Mouse (Mus musculus): ENCODE data around the gene Zbtb21.
"Not testable (repeated sequence)": the region's sequence is repeated elsewhere in the genome, so short reads cannot be mapped to it uniquely, and the experiment has no call there.

The Zbtb21 gene

GRCm38 (mm10) chr16:97962151-97962948 lies at the start of gene Zbtb21, which contains the start of gene C2cd2:
Gene Zbtb21 (minus strand): TSS chr16:97962622.
Gene C2cd2 (minus strand): TSS chr16:97962598.
- DNase-seq (ENCODE audit: low spot score), result peak; percentile 97

DNA sequence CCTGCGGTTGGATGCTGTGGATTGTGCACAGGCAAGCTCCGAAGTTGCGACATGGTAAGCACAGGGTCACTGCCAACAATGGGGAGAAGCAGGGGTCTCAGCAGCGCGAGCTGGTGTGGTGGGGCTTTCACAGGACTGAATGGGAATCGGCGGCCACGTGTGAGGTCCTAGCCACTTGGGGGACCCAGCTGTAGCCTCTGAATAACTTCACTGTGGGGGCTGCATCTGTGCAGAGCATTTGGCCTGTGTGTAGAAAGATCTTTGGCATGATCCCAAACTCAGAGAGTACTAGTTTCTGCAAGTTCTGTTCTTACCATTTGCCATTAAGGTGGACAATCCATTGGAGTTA lies 34.9 kb upstream of the Zbtb21 start:
- not testable (repeated sequence) for DNase-seq (ENCODE audit: low spot score)

DNA sequence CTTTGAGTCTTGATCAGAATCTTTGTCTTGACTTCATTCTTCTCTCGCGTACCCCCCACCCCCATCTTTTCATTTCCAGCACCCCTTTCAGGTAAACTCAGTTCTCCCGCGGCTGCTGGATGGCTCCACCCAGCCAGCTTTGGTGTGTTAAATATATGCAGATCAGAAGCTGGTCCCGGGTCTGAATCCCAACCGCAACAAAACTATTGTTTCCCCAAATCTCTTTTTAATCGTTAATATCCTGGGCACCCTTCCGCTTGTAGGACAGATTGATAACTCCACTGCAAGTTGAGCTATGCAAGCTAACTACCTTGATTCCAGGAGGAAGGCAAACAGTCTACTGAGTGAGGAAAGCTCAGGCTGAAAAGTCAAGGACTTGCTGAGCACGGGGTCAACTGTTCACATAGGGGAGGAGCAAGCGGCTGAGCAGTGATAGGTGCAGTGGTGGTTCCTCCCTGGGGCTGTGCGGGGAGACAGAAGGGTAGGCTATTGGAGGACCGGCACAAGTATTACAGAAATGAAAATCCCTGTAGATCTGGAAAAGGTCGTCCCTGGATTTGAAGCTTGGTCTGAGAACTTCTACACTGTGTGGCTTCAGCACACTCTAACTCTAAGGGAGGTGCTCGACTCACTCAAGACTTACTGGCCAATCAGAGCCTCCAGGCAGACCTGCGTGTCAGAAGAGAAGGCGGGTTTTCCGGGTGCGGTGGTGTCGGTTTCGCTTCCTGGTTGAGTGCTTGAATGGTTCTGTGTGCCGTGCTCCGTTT lies 34.4 kb upstream of the Zbtb21 start, which contains the start of gene B230307C23Rik:
B230307C23Rik (plus strand) TSS at position 700 of the 767 bp plus-strand sequence.
- DNase-seq (ENCODE audit: low spot score), result peak; percentile 82

- peak; percentile 63 for DNase-seq (ENCODE audit: low spot score)
Observed at GRCm38 (mm10) chr16:97995849-97996615, 33.6 kb upstream of the Zbtb21 start.

GRCm38 (mm10) chr16:97992477-97992876 lies 30.1 kb upstream of the Zbtb21 start:
- DNase-seq (ENCODE audit: low spot score), result not testable (repeated sequence)

DNA sequence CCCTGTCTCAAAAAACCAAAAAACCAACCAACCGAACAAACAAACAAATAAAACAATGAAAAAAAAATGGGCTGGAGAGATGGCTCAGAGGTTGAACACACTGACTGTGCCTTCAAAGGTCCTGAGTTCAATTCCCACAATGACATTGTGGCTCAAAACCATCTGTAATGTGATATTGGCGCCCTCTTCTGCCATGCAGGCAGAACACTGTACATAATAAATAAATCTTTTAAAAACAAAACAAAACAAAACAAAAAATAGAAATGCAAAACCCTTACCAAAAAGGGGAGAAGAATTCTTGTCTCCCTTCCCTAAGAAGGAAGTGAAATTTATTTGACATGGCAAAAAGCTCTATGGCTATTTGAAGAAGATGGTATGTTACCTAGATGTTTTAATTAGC lies 29.1 kb upstream of the Zbtb21 start:
- no peak for DNase-seq (ENCODE audit: low spot score)

- no peak for DNase-seq (ENCODE audit: low spot score)
Observed at GRCm38 (mm10) chr16:97984589-97984988, 22.2 kb upstream of the Zbtb21 start.

DNA sequence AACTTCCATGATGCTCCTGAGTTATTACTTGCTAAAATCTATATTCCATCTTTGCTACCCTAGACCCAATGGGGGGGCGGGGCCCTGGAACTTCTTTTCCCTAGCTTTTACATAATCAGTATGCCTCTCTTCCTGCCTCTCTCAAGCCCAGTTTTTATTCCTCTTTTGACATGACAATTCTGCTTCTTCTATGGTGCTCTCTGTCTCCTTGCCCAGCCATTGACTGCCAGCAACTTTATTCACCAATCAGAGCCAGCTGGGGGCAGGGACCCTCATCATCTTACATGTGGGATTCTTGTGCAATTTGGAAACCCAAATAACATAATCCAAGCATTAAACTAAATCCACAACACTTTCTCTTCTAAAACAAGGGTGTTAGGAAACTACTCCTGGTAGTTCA lies 18.9 kb upstream of the Zbtb21 start:
- DNase-seq (ENCODE audit: low spot score), result no peak

DNA sequence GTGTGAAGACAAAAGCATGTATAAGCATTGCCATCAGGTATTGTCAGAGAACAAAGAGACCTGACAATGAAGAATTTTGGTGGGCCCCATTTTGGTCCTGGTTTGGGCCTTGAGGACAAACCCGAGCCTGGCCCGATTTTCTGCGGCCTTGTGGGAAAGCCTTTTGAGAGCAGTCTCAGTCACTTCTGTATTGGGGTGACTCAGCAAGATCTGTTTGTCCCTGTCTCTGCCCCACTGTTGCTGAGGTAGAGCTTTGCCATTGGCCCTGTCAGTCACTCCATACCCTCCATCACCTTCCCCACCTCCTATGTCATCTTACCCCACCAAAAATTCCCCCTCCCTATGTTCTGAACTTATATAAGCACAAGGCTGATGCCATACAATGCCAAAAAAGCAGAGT lies 15.3 kb upstream of the Zbtb21 start:
- no peak for DNase-seq (ENCODE audit: low spot score)

- DNase-seq (ENCODE audit: low spot score), result no peak
Observed at GRCm38 (mm10) chr16:97977277-97977676, 14.9 kb upstream of the Zbtb21 start.

DNA sequence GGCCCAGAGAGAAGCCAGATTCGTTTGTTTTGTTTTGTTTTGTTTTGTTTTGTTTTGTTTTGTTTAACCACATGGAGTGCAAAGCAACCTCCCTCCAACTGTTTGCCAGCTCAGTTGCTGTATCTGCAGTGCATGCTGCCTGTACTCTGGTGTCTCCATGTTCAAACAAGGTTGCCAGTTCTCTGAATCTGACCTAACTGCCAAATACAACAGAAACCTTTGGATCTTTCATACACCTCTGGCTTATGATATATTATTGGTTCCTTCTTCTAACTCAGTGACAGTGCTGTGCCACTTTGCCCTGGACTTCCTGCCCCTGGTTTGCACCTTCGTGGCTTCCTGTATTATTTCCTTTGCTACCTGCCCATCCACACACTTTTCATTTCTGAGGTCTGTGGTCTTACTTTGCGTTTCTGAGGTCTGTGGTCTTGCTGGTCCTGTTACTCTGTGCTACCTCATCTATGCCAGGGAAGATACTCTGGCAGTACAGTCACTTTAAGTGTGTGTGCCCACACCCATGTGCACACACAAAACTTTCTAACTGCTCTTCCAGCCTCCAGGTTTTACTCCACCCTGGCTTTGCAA lies 1.6 kb upstream of the Zbtb21 start:
- DNase-seq (ENCODE audit: low spot score), result no peak

- DNase-seq (ENCODE audit: low spot score), result no peak
Observed at GRCm38 (mm10) chr16:97961381-97962150, 856 bp downstream of the Zbtb21 start.

- DNase-seq (ENCODE audit: low spot score), result no peak
Observed at GRCm38 (mm10) chr16:97960348-97960747, 2.1 kb downstream of the Zbtb21 start.

- DNase-seq (ENCODE audit: low spot score), result no peak
Observed at GRCm38 (mm10) chr16:97958401-97958973, 3.9 kb downstream of the Zbtb21 start.

DNA sequence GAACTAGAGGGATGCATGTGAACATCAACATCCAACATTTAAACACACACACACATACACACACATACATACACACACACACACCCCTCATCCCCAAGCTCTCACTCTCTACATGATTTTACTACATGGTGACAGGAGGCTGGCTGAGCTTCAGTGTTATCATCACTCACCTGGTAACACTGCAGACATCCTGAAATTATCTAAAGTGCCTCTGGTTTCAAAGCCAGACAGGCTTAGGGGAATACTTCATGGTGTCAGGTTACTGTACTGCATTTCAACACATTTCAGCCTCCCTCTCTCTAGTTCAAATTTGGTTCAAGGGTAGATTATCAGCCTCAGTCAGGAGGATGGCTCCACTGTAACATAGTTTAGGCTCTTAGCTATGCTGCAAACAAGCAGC lies 4.8 kb downstream of the Zbtb21 start:
- no peak for DNase-seq (ENCODE audit: low spot score)

- DNase-seq (ENCODE audit: low spot score), result no peak
Observed at GRCm38 (mm10) chr16:97956011-97956410, 6.4 kb downstream of the Zbtb21 start.

DNA sequence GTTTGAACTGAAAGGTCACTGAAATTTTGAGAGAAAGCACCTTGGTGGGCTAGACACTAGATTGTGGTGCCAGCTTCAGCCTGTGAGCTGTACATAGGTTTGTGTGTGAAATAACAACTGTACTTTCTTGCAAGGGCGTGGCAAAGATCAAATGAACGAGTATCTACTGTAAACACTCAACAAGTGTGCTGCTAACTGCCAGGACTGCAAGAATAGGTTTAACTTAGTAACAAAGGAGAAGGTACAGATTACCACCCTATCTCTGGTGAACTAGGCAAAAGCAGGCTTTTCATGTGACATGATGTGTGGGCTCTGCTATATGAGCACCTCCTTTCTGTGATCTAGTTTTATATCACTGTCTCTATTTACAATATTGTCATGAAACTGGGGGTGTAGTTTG lies 9.1 kb downstream of the Zbtb21 start:
- DNase-seq (ENCODE audit: low spot score), result no peak

DNA sequence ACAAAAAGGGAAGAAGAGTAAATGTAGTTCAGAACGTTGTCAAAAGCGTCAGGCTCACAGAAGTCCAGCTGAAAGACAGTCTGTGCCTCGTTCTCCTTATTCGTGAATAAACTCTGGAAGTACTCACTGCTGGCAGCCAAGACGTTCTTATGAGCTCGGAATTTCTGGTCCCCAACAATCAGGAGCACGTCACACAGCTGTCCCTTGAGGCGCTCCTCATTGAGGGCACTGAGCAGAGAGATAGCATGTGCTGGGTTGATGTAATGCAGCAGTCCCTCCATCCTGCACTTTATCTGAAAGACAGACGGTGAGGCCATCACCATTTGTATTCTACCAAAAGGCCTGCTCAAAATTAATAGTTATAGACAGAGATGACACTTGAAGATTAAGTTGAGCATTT lies 9.6 kb downstream of the Zbtb21 start:
- DNase-seq (ENCODE audit: low spot score), result no peak

DNA sequence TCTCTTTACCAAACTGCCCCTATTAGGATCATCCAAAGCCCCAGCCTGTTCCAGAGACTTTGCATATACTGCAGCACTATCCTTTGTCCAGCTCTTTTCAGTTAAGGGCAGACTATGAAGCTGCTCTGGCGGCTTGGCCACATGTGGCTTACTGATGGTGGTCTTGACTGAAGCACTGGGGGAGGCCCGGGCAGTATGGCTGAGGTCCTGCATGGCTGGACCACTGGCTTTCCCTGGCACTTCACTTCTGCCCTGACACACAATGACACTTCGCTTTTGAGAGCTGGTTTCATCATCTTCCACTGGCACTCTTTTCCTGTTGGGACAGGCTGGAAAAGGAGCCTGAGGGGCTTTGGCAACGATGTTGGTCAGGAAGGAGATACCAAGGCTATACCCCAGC lies 10.1 kb downstream of the Zbtb21 start:
- no peak for DNase-seq (ENCODE audit: low spot score)

DNA sequence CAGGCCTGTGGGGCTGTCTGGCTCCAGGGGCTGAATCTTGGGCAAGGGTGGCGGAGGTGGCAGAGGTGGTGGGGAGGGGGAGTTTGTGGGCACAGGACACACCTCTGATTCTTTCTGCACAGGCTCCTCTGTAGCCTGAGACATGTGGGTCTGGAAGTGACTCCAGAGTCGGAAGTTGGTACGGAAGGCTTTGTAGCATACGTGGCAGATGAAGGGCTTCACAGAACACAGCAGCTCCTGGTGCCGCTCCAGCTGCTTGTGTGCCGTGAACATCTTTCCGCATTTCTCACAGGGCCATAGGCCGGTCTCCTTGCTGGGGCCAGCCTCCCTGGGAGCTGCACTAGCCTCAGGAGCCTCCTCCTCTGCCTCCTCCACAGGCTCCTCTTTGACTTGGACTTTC lies 12.4 kb downstream of the Zbtb21 start:
- no peak for DNase-seq (ENCODE audit: low spot score)

DNA sequence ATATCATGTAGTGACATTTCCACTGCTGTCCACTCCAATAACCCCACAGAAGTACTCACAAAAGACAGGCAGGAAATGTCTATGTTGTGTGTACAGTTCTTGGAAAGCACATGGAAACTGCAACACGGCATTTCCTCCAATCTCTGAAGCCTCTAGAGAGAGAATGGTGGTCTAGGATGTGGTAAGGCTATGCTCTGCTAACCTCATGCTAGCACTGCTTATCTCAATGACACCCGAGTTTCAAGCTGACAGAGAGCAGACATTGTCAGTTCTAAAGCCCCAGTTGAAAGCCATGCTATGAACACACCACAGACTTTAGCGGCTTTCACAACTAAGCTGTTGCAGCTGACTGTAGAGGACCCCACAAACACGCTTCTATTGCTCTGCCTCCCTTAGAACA lies 13.6 kb downstream of the Zbtb21 start:
- DNase-seq (ENCODE audit: low spot score), result no peak
